Mouse (Mus musculus) splenic B cell, adult 2 months (primary cell): ENCODE data around the gene Nubp2.

Experiments used
- DNase-seq: peaks from one replicate; pipeline ENCODE4 v3.0.0-alpha.2; 2011; ENCODE audit warnings: low read depth, low spot score
- H3K27me3 ChIP-seq: 2 replicates; pipeline ENCODE4 v1.6.1; 2012; ENCODE audit warnings: mild to moderate bottlenecking, low read length, moderate library complexity, mixed read lengths; ENCODE audit not compliant: control insufficient read depth, poor library complexity, insufficient read depth, severe bottlenecking
- H3K36me3 ChIP-seq: 2 replicates; pipeline ENCODE4 v1.6.1; 2012; ENCODE audit warnings: mild to moderate bottlenecking, low read length, moderate library complexity, mixed read lengths; ENCODE audit not compliant: control insufficient read depth, poor library complexity, insufficient read depth, severe bottlenecking

Nubp2 gene

DNA sequence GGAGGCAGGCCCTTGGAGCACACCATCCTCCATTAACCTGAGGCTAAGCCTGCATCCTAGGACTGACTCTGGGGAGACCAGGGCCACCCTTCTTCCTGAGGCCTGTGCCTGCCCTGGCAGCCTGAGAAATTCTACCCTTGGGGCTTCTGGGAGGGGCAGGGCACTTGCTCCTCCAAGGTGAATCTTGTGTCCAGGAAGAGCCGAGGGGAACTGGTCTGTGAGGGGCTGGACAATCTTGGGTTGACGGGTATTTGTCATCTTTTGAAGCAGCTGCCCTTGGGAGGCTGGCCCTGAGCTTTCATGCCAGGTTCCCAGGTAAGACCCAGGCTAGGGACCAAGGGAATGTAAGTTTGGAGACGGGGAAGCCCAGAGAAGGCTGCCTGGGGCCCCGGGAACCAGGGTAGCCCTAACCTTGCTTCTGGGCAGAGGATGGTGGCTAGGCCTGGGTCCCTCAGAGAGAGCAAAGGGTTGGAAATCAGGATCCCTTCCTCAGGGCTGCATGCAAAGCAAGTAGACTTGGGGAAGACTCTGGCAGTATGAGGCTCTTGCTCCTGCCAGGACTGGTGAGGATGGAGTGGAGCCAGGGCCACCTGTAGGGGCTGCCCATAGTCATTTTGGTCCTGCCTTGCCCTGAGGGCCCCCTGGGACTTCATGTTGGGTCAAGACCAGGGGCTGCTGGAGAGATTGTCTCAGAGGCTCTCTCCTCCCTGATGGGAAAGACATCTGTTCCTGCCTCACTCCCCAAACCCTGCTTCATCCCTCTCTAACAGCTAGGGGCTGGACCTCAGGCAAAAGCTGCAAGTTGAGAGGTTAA is 12.1 kb upstream of the Nubp2 start:
- DNase-seq, result no peak
- peaks cover 4% of the 10 kb centered on the region; the same call in 1 of the 2 replicates for H3K36me3 ChIP-seq
- H3K27me3 ChIP-seq, result no peaks in the 10 kb centered on the region

DNA sequence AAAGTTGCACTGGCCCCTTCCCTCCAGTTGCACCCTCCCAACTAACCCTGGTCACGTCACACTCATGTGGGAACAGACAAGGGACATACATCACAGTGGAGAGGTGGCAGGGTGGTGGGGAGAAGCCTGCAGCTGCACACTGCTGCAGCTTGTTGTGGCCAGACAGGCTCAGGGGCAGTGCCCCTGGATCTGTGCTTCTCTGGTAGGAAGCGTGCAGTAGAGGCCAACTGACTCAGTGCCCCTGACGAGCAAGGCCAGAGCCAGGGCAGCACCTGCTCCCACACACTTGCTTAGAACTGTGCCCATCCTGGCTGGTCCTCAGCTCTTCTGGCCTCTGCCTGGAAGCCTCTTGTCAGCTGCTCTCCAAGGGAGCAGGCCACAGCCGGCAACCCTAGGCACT is 11.5 kb upstream of the Nubp2 start:
- peaks cover 2% of the 10 kb centered on the region; the same call in 1 of the 2 replicates for H3K36me3 ChIP-seq
- no peaks in the 10 kb centered on the region for H3K27me3 ChIP-seq
- no peak for DNase-seq

DNA sequence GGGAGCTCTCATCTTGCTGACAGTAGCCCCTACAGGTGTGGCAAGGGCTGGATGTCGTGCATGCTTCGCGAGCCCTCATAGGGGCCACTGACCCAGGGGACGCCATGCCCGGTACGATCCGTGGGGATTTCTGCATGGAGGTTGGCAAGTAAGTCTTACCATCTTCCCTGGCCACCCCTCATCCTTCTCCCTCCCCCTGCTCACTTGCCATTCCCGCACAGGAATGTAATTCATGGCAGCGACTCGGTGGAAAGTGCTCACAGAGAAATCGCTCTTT is 10.8 kb upstream of the Nubp2 start:
- no peak for DNase-seq
- H3K36me3 ChIP-seq, result peaks cover 2% of the 10 kb centered on the region; the same call in 1 of the 2 replicates
- no peaks in the 10 kb centered on the region for H3K27me3 ChIP-seq

DNA sequence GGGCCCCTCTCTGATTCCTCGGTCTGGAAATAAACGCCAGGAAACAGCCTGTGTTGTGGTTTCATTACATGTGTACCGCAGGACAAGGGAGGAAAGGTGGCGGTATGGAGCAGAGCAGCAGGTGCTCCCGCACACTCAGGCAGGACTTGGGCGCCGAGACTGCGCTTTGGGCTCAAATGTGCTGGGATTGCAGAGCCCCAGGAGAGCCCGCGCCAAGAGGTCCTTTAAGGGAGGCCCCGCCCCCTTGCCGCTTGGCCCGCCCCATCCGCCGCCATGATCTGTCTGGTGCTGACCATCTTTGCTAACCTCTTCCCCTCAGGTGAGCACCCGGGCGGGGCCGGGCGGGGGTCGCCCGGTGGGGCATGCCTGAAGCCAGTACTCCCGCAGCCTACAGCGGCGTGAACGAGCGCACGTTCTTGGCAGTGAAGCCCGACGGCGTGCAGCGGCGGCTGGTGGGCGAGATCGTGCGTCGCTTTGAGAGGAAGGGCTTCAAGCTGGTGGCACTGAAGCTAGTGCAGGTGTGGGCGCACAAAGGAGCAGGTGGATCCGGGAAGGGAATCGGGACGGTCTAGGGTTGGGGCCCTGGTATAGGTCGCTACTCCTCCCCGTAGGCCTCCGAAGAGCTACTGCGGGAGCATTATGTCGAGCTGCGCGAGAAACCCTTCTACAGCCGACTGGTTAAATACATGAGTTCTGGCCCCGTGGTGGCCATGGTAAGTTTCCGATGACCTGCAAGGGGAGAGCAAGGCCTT is 10.3 kb upstream of the Nubp2 start, which contains the start of gene Nme3:
Nme3 (plus strand) TSS at position 260 of the 752 bp plus-strand sequence.
- Histone ChIP-seq H3K36me3 (peaks cover 2% of the 10 kb centered on the region; the same call in 1 of the 2 replicates), H3K27me3 (no peaks in the 10 kb centered on the region)
- DNase-seq, result peak; percentile 69

DNA sequence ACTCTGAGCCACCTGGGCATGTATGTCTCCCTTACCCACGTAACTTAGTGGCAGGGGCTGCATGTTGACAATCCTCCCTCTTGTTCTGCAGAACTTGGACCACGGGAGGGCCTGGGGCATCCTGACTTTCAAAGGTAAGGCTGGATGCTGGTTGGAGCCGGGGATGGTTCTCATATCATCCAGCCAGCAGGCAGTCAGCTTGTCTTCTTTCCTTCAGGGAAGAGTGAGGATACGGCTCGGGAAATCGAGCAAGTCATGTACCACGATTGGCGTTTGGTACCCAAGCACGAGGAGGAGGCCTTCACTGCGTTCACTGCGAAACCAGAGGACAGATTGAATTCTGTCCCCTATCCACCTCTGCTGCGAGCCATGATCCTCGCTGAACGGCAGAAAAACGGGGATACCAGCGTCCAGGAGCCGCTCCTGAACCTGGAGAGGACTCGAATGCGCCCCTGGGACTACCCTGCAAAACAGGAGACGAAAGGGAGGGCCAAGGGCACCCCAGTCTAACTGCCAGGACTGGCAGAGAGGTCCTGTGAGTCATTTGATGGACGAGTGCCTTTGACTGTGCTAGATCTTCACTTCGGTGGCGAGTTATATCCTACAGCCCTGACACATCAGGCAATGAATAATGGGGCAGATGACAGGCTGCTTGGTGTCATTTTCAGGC is 9.6 kb upstream of the Nubp2 start:
- no peaks in the 10 kb centered on the region for H3K27me3 ChIP-seq
- DNase-seq, result no peak
- H3K36me3 ChIP-seq, result peaks cover 2% of the 10 kb centered on the region

DNA sequence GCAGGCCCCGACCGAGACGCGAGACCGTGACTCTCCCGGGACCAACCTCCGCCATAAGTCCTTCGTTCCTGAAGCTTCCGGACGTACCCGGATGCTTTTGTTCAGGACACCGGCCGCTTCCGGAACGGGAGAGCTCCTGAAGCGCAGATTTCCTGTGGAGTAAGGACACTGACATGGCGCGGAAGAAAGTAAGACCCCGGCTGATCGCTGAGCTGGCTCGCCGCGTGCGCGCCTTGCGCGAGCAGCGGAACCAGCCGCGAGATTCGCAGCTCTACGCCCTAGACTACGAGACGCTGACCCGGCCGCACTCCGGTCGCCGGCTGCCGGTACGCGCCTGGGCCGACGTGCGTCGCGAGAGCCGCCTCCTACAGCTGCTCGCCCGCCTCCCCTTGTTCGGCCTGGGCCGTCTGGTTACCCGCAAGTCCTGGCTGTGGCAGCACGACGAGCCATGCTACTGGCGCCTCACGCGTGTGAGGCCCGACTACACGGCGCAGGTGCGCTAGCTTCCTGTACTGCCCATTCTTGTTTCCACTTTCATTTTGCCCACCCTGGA is 8.9 kb upstream of the Nubp2 start, which contains the start of the genes Eme2 and Mrps34:
Eme2 (minus strand) TSS at position 93 of the 553 bp plus-strand sequence.
Mrps34 (plus strand) TSS at position 122 of the 553 bp plus-strand sequence.
- H3K36me3 ChIP-seq, result peaks cover 2% of the 10 kb centered on the region
- H3K27me3 ChIP-seq, result no peaks in the 10 kb centered on the region
- DNase-seq, result peak; percentile 70

DNA sequence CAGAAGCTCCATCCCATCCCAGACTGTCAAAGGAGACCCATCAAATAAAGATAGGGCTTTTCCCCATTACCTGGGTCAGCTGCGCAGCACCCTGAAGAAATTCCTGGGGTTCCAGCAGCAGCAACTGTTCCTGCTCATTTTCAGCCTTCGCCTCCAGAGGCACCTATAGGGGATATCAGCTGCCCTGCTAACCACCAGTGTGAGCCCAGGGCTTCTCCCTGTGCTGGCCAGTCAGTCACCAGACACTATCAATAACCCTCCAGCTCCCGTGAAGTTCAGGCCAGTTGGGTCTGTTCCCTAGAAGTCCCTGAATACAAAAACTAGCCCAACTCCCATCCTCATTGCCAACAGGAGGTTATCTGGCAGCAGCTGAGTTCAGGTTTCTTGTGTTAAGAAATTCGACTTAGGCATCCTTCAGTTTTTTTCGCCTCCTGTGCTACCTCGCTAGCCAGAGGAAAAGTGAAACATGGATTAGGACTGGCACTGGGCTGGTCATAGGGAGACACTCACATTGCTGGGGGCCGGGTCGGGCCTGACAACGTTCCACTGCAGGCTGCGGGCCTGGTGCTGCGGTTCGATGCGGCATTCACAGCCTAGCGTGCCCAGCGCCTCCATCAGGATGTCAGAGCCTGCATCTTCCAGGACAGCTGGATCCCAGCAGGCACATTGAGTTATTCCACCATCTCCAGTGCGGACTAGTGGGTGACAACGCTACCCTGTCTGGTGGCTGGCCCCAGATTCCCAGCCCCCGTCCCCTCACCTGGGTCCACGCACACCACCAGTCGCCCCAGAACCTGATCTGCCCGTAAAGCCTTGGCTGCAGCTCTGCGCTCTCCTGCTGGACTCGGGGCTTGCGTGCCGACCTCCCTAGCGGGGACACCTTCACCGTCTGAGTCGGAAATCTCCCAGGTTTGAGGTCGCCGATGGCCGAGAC is 8.2 kb upstream of the Nubp2 start:
- Histone ChIP-seq H3K36me3 (peaks cover 2% of the 10 kb centered on the region), H3K27me3 (no peaks in the 10 kb centered on the region)
- no peak for DNase-seq

DNA sequence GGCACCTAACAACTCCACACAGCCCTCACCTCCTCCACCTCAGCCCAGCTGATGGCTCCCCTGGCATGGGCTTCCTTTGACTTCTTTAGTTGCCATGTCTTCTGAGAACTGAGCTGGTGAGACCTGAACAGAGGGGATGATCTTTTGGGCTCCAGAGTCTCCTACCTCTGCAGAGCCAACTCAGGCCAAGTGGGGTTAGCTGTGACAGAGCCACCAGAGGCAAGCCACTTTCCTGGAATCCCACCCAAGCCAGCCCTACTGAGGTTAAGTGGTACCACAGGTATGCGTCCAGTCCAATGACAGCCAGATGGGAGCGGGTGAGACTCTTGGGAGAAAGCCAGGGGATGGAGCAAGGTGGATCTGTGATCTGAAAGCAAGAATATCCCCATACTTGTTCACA is 7.1 kb upstream of the Nubp2 start:
- peaks cover 2% of the 10 kb centered on the region for H3K36me3 ChIP-seq
- no peaks in the 10 kb centered on the region for H3K27me3 ChIP-seq

DNA sequence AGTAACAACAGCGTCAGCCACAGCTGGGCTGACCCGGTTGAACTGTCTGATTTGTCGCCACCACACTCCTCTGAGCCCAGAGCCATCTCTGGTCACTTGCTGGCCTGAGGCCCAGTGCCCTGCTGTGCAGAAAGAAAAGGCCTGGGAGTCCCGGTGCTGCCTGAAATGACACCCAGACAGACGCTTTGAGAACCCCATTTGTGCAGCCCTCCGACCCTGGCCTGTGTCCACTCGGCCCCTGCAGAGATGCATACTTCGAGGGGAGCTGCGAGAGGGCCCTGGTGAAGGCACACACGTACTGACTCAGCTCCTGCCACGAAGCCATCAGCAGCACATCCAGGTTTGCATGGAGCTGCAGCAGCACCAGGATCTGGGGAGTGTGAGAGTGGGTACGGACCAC is 6.6 kb upstream of the Nubp2 start:
- Histone ChIP-seq H3K27me3 (no peaks in the 10 kb centered on the region), H3K36me3 (peaks cover 2% of the 10 kb centered on the region)
- no peak for DNase-seq

More for the DNA sequence above, 7.1 kb upstream of the Nubp2 start:
- DNase-seq, result no peak

DNA sequence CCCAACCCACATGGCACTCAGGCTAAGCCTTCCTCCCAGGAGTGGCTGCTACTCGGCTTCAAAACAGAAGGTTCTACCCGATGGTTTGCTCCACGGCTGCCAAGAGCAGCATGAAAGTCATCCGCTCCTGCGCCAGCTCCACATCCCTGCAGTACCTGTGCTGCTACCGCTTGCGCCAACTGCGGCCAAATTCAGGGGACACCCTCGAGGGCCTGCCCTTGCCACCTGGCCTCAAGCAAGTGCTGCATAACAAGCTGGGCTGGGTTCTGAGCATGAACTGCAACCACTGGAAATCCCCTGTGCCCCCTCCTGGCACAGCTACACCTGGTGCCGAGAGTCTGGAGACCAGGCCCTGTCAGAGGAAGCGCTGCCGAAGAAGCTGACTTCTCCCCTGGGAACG is 5.2 kb upstream of the Nubp2 start:
- no peaks in the 10 kb centered on the region for H3K27me3 ChIP-seq
- no peak for DNase-seq
- H3K36me3 ChIP-seq, result peaks cover 2% of the 10 kb centered on the region

DNA sequence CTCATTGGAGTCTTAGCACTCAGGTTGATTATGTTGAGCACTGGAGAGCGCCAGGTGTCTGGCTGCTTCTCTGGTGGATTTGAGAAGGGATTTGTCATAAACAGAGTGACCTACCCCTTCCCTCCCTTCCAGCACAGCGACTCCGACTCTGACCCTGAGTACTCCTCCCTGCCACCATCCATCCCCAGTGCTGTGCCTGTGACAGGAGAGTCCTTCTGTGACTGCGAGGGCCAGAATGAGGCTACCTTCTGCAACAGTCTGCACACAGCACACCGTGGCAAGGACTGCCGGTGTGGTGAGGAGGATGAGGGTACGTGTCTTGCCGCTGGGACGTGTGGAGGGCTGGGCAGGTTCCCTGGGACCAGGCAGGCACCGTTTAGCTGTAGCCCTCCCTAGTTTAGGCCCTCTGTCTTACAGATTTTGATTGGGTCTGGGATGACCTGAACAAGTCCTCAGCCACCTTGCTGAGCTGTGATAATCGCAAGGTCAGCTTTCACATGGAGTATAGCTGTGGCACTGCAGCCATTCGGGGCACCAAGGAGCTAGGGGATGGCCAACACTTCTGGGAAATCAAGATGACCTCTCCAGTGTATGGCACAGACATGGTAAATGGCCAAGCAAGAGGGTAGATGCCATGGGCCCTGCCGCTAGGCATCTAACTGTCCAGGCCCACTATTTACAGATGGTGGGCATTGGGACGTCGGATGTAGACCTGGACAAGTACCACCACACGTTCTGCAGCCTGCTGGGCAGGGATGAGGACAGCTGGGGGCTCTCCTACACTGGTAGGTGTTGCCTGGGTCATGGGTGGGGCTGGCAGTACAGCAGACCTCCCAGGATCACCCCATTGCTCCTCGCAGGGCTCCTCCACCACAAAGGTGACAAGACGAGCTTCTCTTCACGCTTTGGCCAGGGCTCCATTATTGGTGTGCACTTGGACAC is 4.3 kb upstream of the Nubp2 start:
- H3K27me3 ChIP-seq, result no peaks in the 10 kb centered on the region
- DNase-seq, result no peak
- peaks cover 2% of the 10 kb centered on the region for H3K36me3 ChIP-seq

DNA sequence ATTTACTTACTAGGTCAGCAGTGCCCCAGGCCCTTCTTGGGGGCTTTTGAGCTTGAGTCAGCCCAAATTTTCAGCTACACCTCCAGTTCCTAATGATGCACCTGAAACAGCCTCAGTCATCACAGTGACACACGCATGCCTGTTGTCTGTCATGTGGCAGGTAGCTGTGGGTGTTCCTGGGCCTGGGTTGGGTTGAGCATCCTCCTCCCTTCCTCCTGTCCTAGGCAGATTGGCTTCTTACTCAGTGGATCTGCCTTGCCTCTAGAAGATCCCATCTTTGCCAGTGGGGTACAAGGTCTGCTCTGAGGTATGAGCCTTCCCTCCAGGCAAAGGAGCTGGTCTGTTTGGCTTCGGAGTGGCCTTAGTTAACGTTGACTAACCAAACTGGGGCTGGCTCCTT is 2.7 kb upstream of the Nubp2 start:
- peaks cover 2% of the 10 kb centered on the region for H3K36me3 ChIP-seq
- DNase-seq, result no peak
- no peaks in the 10 kb centered on the region for H3K27me3 ChIP-seq
